Mouse (Mus musculus) small intestine, adult 2 months (tissue): Measurements from ENCODE around the gene Gdpgp1.

Experiments used
- CTCF ChIP-seq: fragments of 200-500 bp; IDR thresholded peaks from 2 replicates; pipeline ENCODE4 v1.5.1; 2012; ENCODE audit warnings: low read depth, mild to moderate bottlenecking, control low read depth, inconsistent platforms, low read length, moderate library complexity, mixed read lengths; ENCODE audit not compliant: insufficient replicate concordance, insufficient read length; ENCODE audit errors: extremely low read depth
- POLR2A ChIP-seq: fragments of 200-500 bp; IDR thresholded peaks from 2 replicates; pipeline ENCODE4 v1.6.1; 2012; ENCODE audit warnings: low read depth, mild to moderate bottlenecking, control low read depth, inconsistent platforms, low read length, moderate library complexity

GRCm38 (mm10) chr7:80287736-80288135 is 55.1 kb downstream of the Gdpgp1 start:
- TF ChIP-seq CTCF: no peak
- no peak for TF ChIP-seq POLR2A
